Mouse (Mus musculus): Measurements from ENCODE around the gene Gm49405.

DNA sequence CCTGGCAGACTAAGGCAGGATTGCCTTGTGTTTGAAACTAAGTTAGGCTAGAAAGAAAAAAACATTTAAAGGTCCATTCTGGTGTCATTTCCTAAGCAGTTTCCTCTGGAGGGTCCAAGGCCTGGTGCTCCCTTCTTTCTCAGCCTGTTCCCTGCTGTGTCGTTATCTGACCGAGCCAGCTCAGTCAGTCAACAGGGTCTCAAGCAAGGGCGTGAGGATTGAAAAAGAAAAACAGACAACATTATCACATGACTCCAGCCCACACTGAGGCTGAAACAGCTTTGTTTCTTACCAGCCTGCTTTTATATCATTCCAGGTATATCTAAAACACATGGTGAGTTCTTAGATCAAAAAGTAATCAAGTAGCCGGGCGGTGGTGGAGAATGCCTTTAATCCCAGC is 15.2 kb downstream of the Gm49405 start:
- TF ChIP-seq POLR2A (IDR thresholded peaks at IDR 0.05; ENCODE audit: low read depth, low read length) (no peak), CTCF (IDR thresholded peaks at IDR 0.05; ENCODE audit: borderline replicate concordance, insufficient read depth, low read length) (no peak)

All from embryonic fibroblast, embryonic 13.5 days (primary cell).